Mouse (Mus musculus) stomach, postnatal 0 days (tissue): ENCODE measurements at regions not wholly inside any gene's neighbourhood (a gene's known extent, or its start where the extent isn't known, plus 50 kb on each side); places are given as distances from the start of the nearest gene placed in this dataset.

Experiments
- CTCF ChIP-seq: IDR thresholded peaks from 2 replicates; pipeline ENCODE4 v1.5.1; 2016; ENCODE audit warnings: antibody characterized with exemption, low read depth, mild to moderate bottlenecking, moderate library complexity
- EP300 ChIP-seq: optimal IDR thresholded peaks from 2 replicates; pipeline ENCODE3; 2016; ENCODE audit warnings: antibody characterized with exemption

DNA sequence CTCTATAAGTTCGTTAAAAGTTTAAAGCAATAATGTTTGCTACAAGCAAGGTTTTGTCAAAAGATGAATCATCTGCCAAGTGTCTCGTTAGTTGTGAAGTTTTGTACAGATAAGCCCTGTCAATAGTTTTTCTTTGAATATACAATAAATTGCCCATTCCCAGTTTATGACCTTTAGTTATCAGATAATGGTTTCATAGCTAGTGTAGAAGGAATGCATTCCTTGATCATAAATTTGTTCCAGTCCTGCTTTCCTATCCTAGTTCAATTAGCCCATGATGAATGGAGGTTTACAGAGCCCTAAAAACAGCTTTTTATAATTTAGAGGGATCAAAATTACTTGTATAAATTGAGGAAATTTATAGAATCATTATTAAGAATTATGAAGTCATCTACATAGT is 62.5 kb upstream of the Lrch2 start:
- TF ChIP-seq CTCF, result no peak
- no peak for TF ChIP-seq EP300
